Mouse (Mus musculus) frontal cortex, postnatal 25 days (tissue): ENCODE results near the gene Gm9857.

Source experiments
- DNase-seq, 2 experiments: peaks; one replicate each; pipeline ENCODE4 v3.0.0; 2022; ENCODE audit warnings: low spot score in 2 of 2

The Gm9857 gene

GRCm38 (mm10) chr3:108925677-108926076 is 14.6 kb downstream of the Gm9857 start:
- DNase-seq: no peak

- no peak for DNase-seq
Observed at GRCm38 (mm10) chr3:108921822-108922221, 18.4 kb downstream of the Gm9857 start.

- no peak for DNase-seq
Observed at GRCm38 (mm10) chr3:108920442-108921070, 19.7 kb downstream of the Gm9857 start.

- no peak for DNase-seq
Observed at GRCm38 (mm10) chr3:108918852-108919251, 21.4 kb downstream of the Gm9857 start.

GRCm38 (mm10) chr3:108917986-108918385 is 22.3 kb downstream of the Gm9857 start:
- DNase-seq: no peak

GRCm38 (mm10) chr3:108916857-108917256 is 23.4 kb downstream of the Gm9857 start:
- DNase-seq: no peak

GRCm38 (mm10) chr3:108915999-108916398 is 24.2 kb downstream of the Gm9857 start:
- DNase-seq: no peak

- peak; percentile 81 to 91 for DNase-seq
Observed at GRCm38 (mm10) chr3:108911548-108912413, 28.5 kb downstream of the Gm9857 start, which contains the start of gene Prpf38b. TSS of gene Prpf38b (minus strand) at chr3:108911727.

- peak in 1 of 2 experiments; percentile 21 for DNase-seq
Observed at GRCm38 (mm10) chr3:108911081-108911547, 29.1 kb downstream of the Gm9857 start.

- no peak for DNase-seq
Observed at GRCm38 (mm10) chr3:108910303-108911080, 29.8 kb downstream of the Gm9857 start.

- DNase-seq: no peak
Observed at GRCm38 (mm10) chr3:108902934-108903333, 37.3 kb downstream of the Gm9857 start.

GRCm38 (mm10) chr3:108902038-108902437 is 38.2 kb downstream of the Gm9857 start:
- no peak for DNase-seq

GRCm38 (mm10) chr3:108900681-108901080 is 39.6 kb downstream of the Gm9857 start:
- no peak for DNase-seq

- no peak for DNase-seq
Observed at GRCm38 (mm10) chr3:108900147-108900546, 40.1 kb downstream of the Gm9857 start.

GRCm38 (mm10) chr3:108898640-108899039 is 41.6 kb downstream of the Gm9857 start:
- no peak for DNase-seq

- DNase-seq: no peak
Observed at GRCm38 (mm10) chr3:108892914-108893313, 47.3 kb downstream of the Gm9857 start.

GRCm38 (mm10) chr3:108892080-108892479 is 48.2 kb downstream of the Gm9857 start:
- DNase-seq: no peak
